Mouse (Mus musculus): ENCODE results near the gene Phldb3. TPM values are rescaled to one million over a fixed set of nuclear protein-coding genes. Genes with fewer than 3 reads are reported as not detected.

Gene Phldb3
- total and polyA plus RNA-seq, 2 experiments from 2014 or later: not detected

GRCm38 (mm10) chr7:24642491-24642890 lies 31.9 kb downstream of the Phldb3 start:
- ATAC-seq (no peak), DNase-seq (peak; percentile 38)
- no peaks in the 10 kb centered on the region for H3K36me3 ChIP-seq (ENCODE audit: insufficient read depth)
- TF ChIP-seq CTCF (IDR thresholded peaks at IDR 0.05; ENCODE audit: low read depth): peak; percentile 71
- H3K9ac ChIP-seq: no peak overlapping the region
- no peak overlapping the region for H3K4me3 ChIP-seq (ENCODE audit: low read depth, low read length)
- peaks cover 24% of the 10 kb centered on the region for H3K27me3 ChIP-seq (ENCODE audit: insufficient read depth, low read length)
- H3K9me3 ChIP-seq (ENCODE audit: low read length): no peaks in the 10 kb centered on the region
- peaks cover 5% of the 10 kb centered on the region; the same call in 1 of the 2 replicates for H3K4me1 ChIP-seq (ENCODE audit: insufficient read depth)
- WGBS: 11% methylated on average over 9 of the region's 9 CpGs
- H3K27ac ChIP-seq (ENCODE audit: low read depth, low read length): no peak overlapping the region
- no peak overlapping the region for H3K4me2 ChIP-seq (ENCODE audit: low read depth)

GRCm38 (mm10) chr7:24644492-24644891 lies 33.9 kb downstream of the Phldb3 start:
- DNase-seq (no peak), ATAC-seq (no peak)
- H3K27ac ChIP-seq (ENCODE audit: low read depth, low read length): no peak overlapping the region
- no peaks in the 10 kb centered on the region for H3K9me3 ChIP-seq (ENCODE audit: low read length)
- 82% methylated on average over 6 of the region's 6 CpGs for WGBS
- H3K4me2 ChIP-seq (ENCODE audit: low read depth): no peak overlapping the region
- no peak overlapping the region for H3K4me3 ChIP-seq (ENCODE audit: low read depth, low read length)
- H3K4me1 ChIP-seq (ENCODE audit: insufficient read depth): no peaks in the 10 kb centered on the region
- TF ChIP-seq CTCF (IDR thresholded peaks at IDR 0.05; ENCODE audit: low read depth): no peak
- H3K27me3 ChIP-seq (ENCODE audit: insufficient read depth, low read length): peaks cover 6% of the 10 kb centered on the region
- no peak overlapping the region for H3K9ac ChIP-seq
- H3K36me3 ChIP-seq (ENCODE audit: insufficient read depth): no peaks in the 10 kb centered on the region

DNA sequence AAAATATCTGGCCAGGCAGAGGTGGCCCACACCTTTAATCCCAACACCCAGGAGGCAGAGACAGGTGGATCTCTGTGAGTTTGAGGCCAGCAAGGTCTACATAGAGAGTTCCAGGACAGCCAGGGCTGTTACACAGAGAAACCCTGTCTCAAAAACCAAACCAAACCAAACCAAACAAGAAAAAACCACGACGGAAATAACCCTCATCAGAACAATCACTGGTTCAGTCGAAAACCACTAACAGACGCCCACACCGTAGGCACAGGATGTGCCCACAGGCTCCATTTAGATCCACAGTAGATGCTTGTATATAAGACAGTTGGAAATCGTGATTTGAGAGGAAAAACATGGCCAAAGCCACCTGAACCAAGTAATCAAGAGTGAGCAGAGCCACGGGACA lies 34.4 kb downstream of the Phldb3 start:
- 76% methylated on average over 7 of the region's 7 CpGs for WGBS
- Histone ChIP-seq H3K27me3 (ENCODE audit: insufficient read depth, low read length) (peaks cover 5% of the 10 kb centered on the region; the same call in 1 of the 2 replicates), H3K36me3 (ENCODE audit: insufficient read depth) (no peaks in the 10 kb centered on the region), H3K4me3 (ENCODE audit: low read depth, low read length) (no peak overlapping the region), H3K9ac (no peak overlapping the region), H3K4me1 (ENCODE audit: insufficient read depth) (no peaks in the 10 kb centered on the region), H3K4me2 (ENCODE audit: low read depth) (no peak overlapping the region), H3K9me3 (ENCODE audit: low read length) (no peaks in the 10 kb centered on the region), H3K27ac (ENCODE audit: low read depth, low read length) (no peak overlapping the region)
- no peak for ATAC-seq
- no peak for TF ChIP-seq CTCF (IDR thresholded peaks at IDR 0.05; ENCODE audit: low read depth)
- no peak for DNase-seq

- Histone ChIP-seq H3K27ac (ENCODE audit: low read depth, low read length) (no peak overlapping the region), H3K4me2 (ENCODE audit: low read depth) (no peak overlapping the region), H3K27me3 (ENCODE audit: insufficient read depth, low read length) (peaks cover 3% of the 10 kb centered on the region; the same call in 1 of the 2 replicates), H3K9me3 (ENCODE audit: low read length) (no peaks in the 10 kb centered on the region), H3K4me1 (ENCODE audit: insufficient read depth) (no peaks in the 10 kb centered on the region), H3K4me3 (ENCODE audit: low read depth, low read length) (no peak overlapping the region), H3K36me3 (ENCODE audit: insufficient read depth) (no peaks in the 10 kb centered on the region), H3K9ac (no peak overlapping the region)
- no peak for DNase-seq
- no peak for ATAC-seq
- WGBS: 76% methylated on average over 7 of the region's 7 CpGs
- no peak for TF ChIP-seq CTCF (IDR thresholded peaks at IDR 0.05; ENCODE audit: low read depth)
Measured at GRCm38 (mm10) chr7:24646486-24646885, 35.9 kb downstream of the Phldb3 start.

- peak; percentile 31 for DNase-seq
- WGBS: 23% methylated on average over 7 of the region's 7 CpGs
- no peaks in the 10 kb centered on the region for H3K36me3 ChIP-seq (ENCODE audit: insufficient read depth)
- no peaks in the 10 kb centered on the region for H3K27me3 ChIP-seq (ENCODE audit: insufficient read depth, low read length)
- no peak overlapping the region for H3K9ac ChIP-seq
- no peak overlapping the region for H3K4me2 ChIP-seq (ENCODE audit: low read depth)
- no peak overlapping the region for H3K27ac ChIP-seq (ENCODE audit: low read depth, low read length)
- no peak for ATAC-seq
- no peak overlapping the region for H3K4me3 ChIP-seq (ENCODE audit: low read depth, low read length)
- H3K4me1 ChIP-seq (ENCODE audit: insufficient read depth): no peaks in the 10 kb centered on the region
- TF ChIP-seq CTCF (IDR thresholded peaks at IDR 0.05; ENCODE audit: low read depth): peak; percentile 75
- H3K9me3 ChIP-seq (ENCODE audit: low read length): no peaks in the 10 kb centered on the region
Measured at GRCm38 (mm10) chr7:24653681-24654080, 43.1 kb downstream of the Phldb3 start.

- Histone ChIP-seq H3K4me3 (ENCODE audit: low read depth, low read length) (no peak overlapping the region), H3K4me2 (ENCODE audit: low read depth) (no peak overlapping the region), H3K9ac (no peak overlapping the region), H3K27me3 (ENCODE audit: insufficient read depth, low read length) (no peaks in the 10 kb centered on the region), H3K36me3 (ENCODE audit: insufficient read depth) (no peaks in the 10 kb centered on the region), H3K4me1 (ENCODE audit: insufficient read depth) (no peaks in the 10 kb centered on the region), H3K27ac (ENCODE audit: low read depth, low read length) (no peak overlapping the region), H3K9me3 (ENCODE audit: low read length) (no peaks in the 10 kb centered on the region)
- DNase-seq (peak; percentile 28), ATAC-seq (peak; percentile 74)
- WGBS: 68% methylated on average over 12 of the region's 12 CpGs
- no peak for TF ChIP-seq CTCF (IDR thresholded peaks at IDR 0.05; ENCODE audit: low read depth)
Measured at GRCm38 (mm10) chr7:24659737-24660357, 49.3 kb downstream of the Phldb3 start.

- Histone ChIP-seq H3K9me3 (ENCODE audit: low read length) (no peaks in the 10 kb centered on the region), H3K4me3 (ENCODE audit: low read depth, low read length) (no peak overlapping the region), H3K27me3 (ENCODE audit: insufficient read depth, low read length) (no peaks in the 10 kb centered on the region), H3K9ac (no peak overlapping the region), H3K4me1 (ENCODE audit: insufficient read depth) (no peaks in the 10 kb centered on the region), H3K36me3 (ENCODE audit: insufficient read depth) (no peaks in the 10 kb centered on the region), H3K4me2 (ENCODE audit: low read depth) (no peak overlapping the region), H3K27ac (ENCODE audit: low read depth, low read length) (no peak overlapping the region)
- TF ChIP-seq CTCF (IDR thresholded peaks at IDR 0.05; ENCODE audit: low read depth): no peak
- DNase-seq (no peak), ATAC-seq (no peak)
- WGBS: 78% methylated on average over 17 of the region's 17 CpGs
Measured at GRCm38 (mm10) chr7:24661118-24661904, 50.7 kb downstream of the Phldb3 start.

Data from forebrain, postnatal 0 days (tissue).